Mouse (Mus musculus): Measurements from ENCODE around the gene Ormdl3. TPM values are rescaled to one million over a fixed set of nuclear protein-coding genes. Genes with fewer than 3 reads are reported as not detected.
A peak's percentile ranks its signal among the peaks of the same experiment; 100 is the strongest.

The Ormdl3 gene
- total and polyA plus RNA-seq, 3 experiments, result 52.7 to 93.7 TPM; not detected in 1

DNA sequence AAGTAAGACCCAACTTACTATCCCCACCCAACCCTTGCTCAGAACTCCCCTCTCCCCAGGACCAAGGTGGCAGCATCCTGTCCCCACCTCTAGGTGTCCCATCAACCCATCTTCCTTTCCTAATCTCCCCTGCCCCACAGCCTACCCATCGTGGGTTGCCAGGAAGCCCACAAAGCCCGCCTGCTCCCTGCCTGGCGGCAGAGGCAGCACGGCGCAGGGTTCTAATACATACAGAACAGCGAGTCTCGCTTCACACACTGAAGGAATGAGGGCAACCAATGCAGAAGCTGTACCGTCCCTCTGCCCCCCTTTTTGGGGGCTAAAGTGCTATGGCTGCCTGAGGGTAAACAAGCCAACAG, 5.2 kb downstream of the Ormdl3 start:
- DNase-seq (ENCODE audit: low read depth, low spot score), result no peak
- Histone ChIP-seq H3K9me3 (replicated peaks; ENCODE audit: insufficient read depth, low read length) (no peaks in the 10 kb centered on the region), H3K4me3 (ENCODE audit: control insufficient read depth in 1 of 2, insufficient read depth in 1 of 2, low read depth in 2 of 2, low read length in 2 of 2) (peak overlapping the region; percentile 16 to 32; a peak in 3 of 4 replicates), H3K27ac (ENCODE audit: control insufficient read depth, low read depth, low read length) (peak overlapping the region; percentile 99), H3K27me3 (ENCODE audit: control insufficient read depth in 1 of 2, insufficient read depth in 2 of 2, low read length in 2 of 2) (no peaks in the 10 kb centered on the region), H3K79me2 (ENCODE audit: control insufficient read depth, insufficient read depth, low read length, poor library complexity) (peaks cover 30% of the 10 kb centered on the region), H3K9ac (ENCODE audit: control insufficient read depth, low read depth, low read length, poor library complexity, severe bottlenecking) (peak overlapping the region; percentile 75), H3K4me1 (ENCODE audit: control insufficient read depth in 1 of 2, insufficient read depth in 2 of 2, low read length in 2 of 2) (peaks cover 36 to 60% of the 10 kb centered on the region in 2 experiments), H3K36me3 (ENCODE audit: control insufficient read depth in 1 of 2, insufficient read depth in 2 of 2, low read length in 2 of 2) (peaks cover 2 to 56% of the 10 kb centered on the region in 2 experiments; a peak in 3 of 4 replicates)
- TF ChIP-seq SIN3A (IDR thresholded peaks at IDR 0.05; ENCODE audit: low read length), result 0 out of 2 replicates have a peak, but pooled peaks have one; percentile 18
- peak in 1 of 2 experiments; percentile 45; a peak in 2 of 4 replicates for TF ChIP-seq POLR2A (IDR thresholded peaks at IDR 0.05; ENCODE audit: control insufficient read depth in 1 of 2, insufficient read depth in 1 of 2, low read depth in 1 of 2, low read length in 2 of 2, poor library complexity in 1 of 2)
- TF ChIP-seq ELF1 (IDR thresholded peaks at IDR 0.05; ENCODE audit: low read depth, low read length), result no peak
- peak; percentile 28; the same call in 1 of the 2 replicates for TF ChIP-seq TAL1 (IDR thresholded peaks at IDR 0.05; ENCODE audit: low read length)
- no peak for TF ChIP-seq MYB (IDR thresholded peaks at IDR 0.05; ENCODE audit: low read depth, low read length)
- TF ChIP-seq CTCF (IDR thresholded peaks at IDR 0.05 in 2 of 3, conservative IDR thresholded peaks at IDR 0.05 in 1 of 3; ENCODE audit: control insufficient read depth in 1 of 3, insufficient read depth in 1 of 3, low read depth in 2 of 3, low read length in 3 of 3, poor library complexity in 1 of 3, severe bottlenecking in 1 of 3), result peak in 2 of 3 experiments; percentile 16 to 25; a peak in 4 of 6 replicates

DNA sequence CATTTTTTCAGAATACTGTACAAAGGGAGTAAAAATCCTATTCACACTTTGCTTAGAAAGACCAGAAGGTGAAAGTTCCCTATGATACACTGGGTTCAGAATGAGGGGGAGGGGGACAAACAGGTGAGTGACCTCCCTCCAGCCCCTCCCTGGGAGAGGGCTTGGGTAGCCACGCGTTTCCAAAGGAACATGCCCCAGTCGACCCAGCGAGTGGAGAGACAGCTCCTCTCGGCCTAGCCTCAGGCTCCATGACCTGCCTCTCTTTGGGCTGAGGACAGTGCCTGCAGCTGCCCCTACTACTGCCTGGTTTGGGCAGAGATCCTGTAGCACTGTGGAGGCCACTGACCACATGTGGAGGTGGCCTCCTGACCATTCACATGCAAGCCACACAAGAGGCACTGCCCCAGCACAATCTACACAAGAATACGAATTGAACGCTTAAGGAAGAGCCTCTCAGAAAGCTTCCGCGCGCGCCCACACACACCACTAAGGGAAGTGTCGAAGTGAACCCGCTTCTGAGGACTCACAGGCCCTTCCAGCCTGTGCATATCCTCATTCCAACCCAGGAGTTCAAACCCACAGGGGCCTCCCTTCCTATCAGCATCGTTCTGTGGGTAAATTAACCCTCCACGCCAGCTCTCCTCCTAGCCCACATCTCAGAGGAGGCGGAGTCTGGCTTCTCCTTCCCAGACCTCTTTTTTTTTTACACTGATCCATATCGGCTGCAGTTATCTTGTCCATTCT, 5.7 kb downstream of the Ormdl3 start:
- Histone ChIP-seq H3K27ac (ENCODE audit: control insufficient read depth, low read depth, low read length) (peak overlapping the region; percentile 99), H3K79me2 (ENCODE audit: control insufficient read depth, insufficient read depth, low read length, poor library complexity) (peaks cover 25% of the 10 kb centered on the region), H3K4me1 (ENCODE audit: control insufficient read depth in 1 of 2, insufficient read depth in 2 of 2, low read length in 2 of 2) (peaks cover 36 to 63% of the 10 kb centered on the region in 2 experiments), H3K9me3 (replicated peaks; ENCODE audit: insufficient read depth, low read length) (no peaks in the 10 kb centered on the region), H3K36me3 (ENCODE audit: control insufficient read depth in 1 of 2, insufficient read depth in 2 of 2, low read length in 2 of 2) (peaks cover 2 to 56% of the 10 kb centered on the region in 2 experiments; a peak in 3 of 4 replicates), H3K4me3 (ENCODE audit: control insufficient read depth in 1 of 2, insufficient read depth in 1 of 2, low read depth in 2 of 2, low read length in 2 of 2) (peak overlapping the region; percentile 17 to 20; a peak in 3 of 4 replicates), H3K9ac (ENCODE audit: control insufficient read depth, low read depth, low read length, poor library complexity, severe bottlenecking) (peak overlapping the region; percentile 70), H3K27me3 (ENCODE audit: control insufficient read depth in 1 of 2, insufficient read depth in 2 of 2, low read length in 2 of 2) (no peaks in the 10 kb centered on the region)
- DNase-seq (ENCODE audit: low read depth, low spot score), result peak; percentile 95
- peak; percentile 77 for TF ChIP-seq SIN3A (IDR thresholded peaks at IDR 0.05; ENCODE audit: low read length)
- no peak for TF ChIP-seq KAT2A (conservative IDR thresholded peaks at IDR 0.05; ENCODE audit: low read depth, low read length)
- no peak for TF ChIP-seq MAFK (IDR thresholded peaks at IDR 0.05; ENCODE audit: borderline replicate concordance, low read depth, low read length)
- peak; percentile 61; the same call in 1 of the 2 replicates for TF ChIP-seq HCFC1 (IDR thresholded peaks at IDR 0.05; ENCODE audit: low read depth, low read length)
- no peak for TF ChIP-seq CTCF (IDR thresholded peaks at IDR 0.05 in 2 of 3, conservative IDR thresholded peaks at IDR 0.05 in 1 of 3; ENCODE audit: control insufficient read depth in 1 of 3, insufficient read depth in 1 of 3, low read depth in 2 of 3, low read length in 3 of 3, poor library complexity in 1 of 3, severe bottlenecking in 1 of 3)
- no peak for TF ChIP-seq ZC3H11A (IDR thresholded peaks at IDR 0.05; ENCODE audit: low read depth, low read length)
- TF ChIP-seq MYC (IDR thresholded peaks at IDR 0.05; ENCODE audit: low read depth, low read length), result peak; percentile 46; the same call in 1 of the 2 replicates
- TF ChIP-seq TCF12 (IDR thresholded peaks at IDR 0.05; ENCODE audit: low read depth, low read length), result peak; percentile 72
- no peak for TF ChIP-seq ZMIZ1 (IDR thresholded peaks at IDR 0.05; ENCODE audit: low read depth, low read length)
- no peak for TF ChIP-seq SMC3 (IDR thresholded peaks at IDR 0.05; ENCODE audit: low read depth, low read length)
- no peak for TF ChIP-seq BHLHE40 (IDR thresholded peaks at IDR 0.05; ENCODE audit: borderline replicate concordance, low read depth, low read length)
- TF ChIP-seq GABPA (IDR thresholded peaks at IDR 0.05; ENCODE audit: low read depth, low read length), result no peak
- TF ChIP-seq ELF1 (IDR thresholded peaks at IDR 0.05; ENCODE audit: low read depth, low read length), result no peak
- TF ChIP-seq USF1 (IDR thresholded peaks at IDR 0.05; ENCODE audit: low read depth, low read length), result no peak
- TF ChIP-seq TAL1 (IDR thresholded peaks at IDR 0.05; ENCODE audit: low read length), result no peak
- peak; percentile 59 to 84; a peak in 3 of 4 replicates for TF ChIP-seq POLR2A (IDR thresholded peaks at IDR 0.05; ENCODE audit: control insufficient read depth in 1 of 2, insufficient read depth in 1 of 2, low read depth in 1 of 2, low read length in 2 of 2, poor library complexity in 1 of 2)
- no peak for TF ChIP-seq CHD2 (IDR thresholded peaks at IDR 0.05; ENCODE audit: low read length)
- no peak for TF ChIP-seq USF2 (IDR thresholded peaks at IDR 0.05; ENCODE audit: borderline replicate concordance in 1 of 2, insufficient read depth in 1 of 2, low read depth in 1 of 2, low read length in 2 of 2)
- TF ChIP-seq MEF2A (IDR thresholded peaks at IDR 0.05; ENCODE audit: extremely low read depth, insufficient replicate concordance, low read depth, low read length, poor library complexity, severe bottlenecking), result no peak
- TF ChIP-seq ETS1 (IDR thresholded peaks at IDR 0.05; ENCODE audit: low read depth, low read length), result peak; percentile 82
- no peak for TF ChIP-seq NRF1 (IDR thresholded peaks at IDR 0.05; ENCODE audit: insufficient read depth, low read depth, low read length, poor library complexity, severe bottlenecking)
- TF ChIP-seq UBTF (IDR thresholded peaks at IDR 0.05; ENCODE audit: borderline replicate concordance, insufficient read depth, low read depth, low read length), result peak; percentile 65; the same call in 1 of the 2 replicates
- TF ChIP-seq TBP (IDR thresholded peaks at IDR 0.05; ENCODE audit: low read depth, low read length), result peak; percentile 90
- no peak for TF ChIP-seq POLR2AphosphoS5 (IDR thresholded peaks at IDR 0.05; ENCODE audit: borderline replicate concordance, low read depth, low read length)
- TF ChIP-seq NELFE (IDR thresholded peaks at IDR 0.05; ENCODE audit: low read depth, low read length), result peak; percentile 59; the same call in 1 of the 2 replicates

All from MEL (cell line).